Mouse (Mus musculus) cerebellum, postnatal 25 days (tissue): ENCODE measurements around the gene Psap.

Experiments used
- DNase-seq, 2 experiments: peaks; one replicate each; pipeline ENCODE4 v3.0.0; 2021; ENCODE audit warnings: mixed read lengths in 2 of 2

Psap gene

DNA sequence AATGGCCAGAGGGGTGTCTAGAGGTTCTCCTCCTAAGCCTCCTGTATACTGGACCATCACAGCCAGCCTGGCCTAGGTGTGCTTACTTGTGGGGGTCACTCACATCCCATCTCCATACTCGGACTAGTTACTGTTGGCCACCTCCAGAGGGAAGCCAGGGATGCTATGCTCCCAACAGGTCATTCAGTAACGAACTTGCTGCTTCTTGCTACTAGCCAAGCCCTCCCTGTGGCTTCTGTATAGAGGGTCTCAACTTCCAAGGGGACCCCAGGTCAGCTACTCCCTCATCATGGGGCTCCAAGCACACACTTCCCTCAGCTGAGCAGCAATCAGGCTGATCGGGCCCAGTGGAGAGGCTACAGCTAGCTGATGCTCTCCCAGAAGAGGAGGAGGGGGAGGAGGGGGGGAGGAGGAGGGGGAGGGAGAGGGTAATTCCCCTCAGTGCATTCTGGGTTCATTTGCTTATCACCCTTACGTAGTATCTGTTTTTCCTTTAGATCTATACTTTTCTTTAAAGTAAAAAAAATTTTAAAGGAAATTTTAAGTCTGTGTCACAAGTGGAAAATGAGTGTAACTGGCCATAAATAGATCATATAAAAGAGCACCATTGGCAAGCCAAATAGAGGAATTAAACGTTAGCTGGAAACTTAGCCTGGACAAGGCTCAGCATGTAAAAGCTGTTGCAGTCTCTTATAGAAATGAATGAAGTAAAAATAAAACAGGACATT is 72.8 kb downstream of the Psap start:
- DNase-seq = no peak

DNA sequence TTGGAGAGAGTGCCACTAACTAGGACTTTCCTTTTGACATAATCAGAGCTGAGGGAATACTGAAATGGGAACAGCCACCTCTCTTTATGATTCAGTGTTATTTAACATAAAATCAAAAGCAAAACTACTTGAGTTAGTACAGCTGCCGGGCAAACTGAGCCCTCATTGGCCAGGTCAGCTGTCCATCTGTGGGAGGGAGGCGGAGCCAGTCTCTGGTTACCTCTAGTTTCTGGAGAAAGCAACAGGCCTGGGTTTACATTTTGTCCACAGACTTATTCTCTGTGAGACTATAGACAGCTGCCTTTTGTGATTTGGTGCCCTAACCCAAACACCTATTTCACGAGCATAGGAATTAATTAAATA is 73.4 kb downstream of the Psap start:
- peak; percentile 44 to 69 for DNase-seq

DNA sequence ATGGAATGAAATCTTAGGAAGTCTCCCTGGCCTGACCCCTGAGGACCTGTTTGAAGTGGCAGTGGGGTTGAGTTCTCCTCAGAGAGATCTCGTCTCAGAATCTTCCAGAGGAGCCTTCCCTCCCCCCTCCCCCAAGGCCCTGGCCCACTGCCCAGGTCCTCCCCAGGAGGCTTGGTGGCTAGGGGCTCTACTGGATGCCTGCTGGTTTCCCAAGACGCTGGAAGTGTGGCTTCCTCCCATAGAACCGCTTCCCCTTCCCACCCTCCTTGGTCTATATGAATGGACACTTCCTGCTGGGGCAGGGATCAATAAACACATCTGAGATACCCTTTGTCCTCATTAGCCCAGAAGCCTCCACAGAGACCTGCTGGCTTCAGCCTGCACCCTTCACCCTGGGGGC is 73.8 kb downstream of the Psap start:
- no peak for DNase-seq

DNA sequence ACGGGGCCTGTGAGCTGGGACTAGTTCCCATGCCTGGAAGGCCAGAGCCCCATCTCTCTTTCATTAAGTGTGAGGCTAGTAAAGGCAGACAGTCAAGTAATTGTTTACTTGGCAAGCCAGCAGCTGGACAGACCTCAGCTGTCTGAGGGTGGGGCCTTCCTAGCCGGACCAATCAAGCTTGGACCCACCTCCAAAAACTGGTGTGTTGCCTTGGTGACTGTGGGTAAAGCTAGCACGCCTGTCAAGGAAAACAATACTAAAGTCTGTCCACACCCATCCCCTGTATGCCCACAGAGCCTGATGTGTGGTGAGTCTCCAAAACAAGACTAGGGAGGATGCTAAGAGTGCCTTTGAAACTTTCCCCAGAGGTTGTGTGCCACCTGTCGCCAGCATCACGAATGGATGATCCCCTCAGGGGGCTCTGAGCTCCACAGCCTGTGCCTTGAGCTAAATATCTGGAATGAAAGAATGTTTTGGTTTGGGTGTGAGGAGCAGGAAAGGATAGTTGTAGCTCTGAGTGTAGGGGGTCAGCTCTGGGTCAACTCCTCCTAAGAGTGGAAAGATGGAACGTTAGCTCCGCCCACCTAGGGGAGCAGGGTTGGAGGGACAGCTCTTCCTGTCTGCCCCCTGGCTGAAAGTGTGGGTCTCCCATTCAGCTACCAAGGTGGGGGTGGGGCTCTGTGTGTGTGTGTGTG is 74.5 kb downstream of the Psap start:
- DNase-seq = no peak
